In genomic region chr17:56583071-56583470, GRCm38 (mm10) we compare ENCODE assay signal across 8 mouse cellular contexts. TPM values are rescaled to one million over a fixed set of nuclear protein-coding genes. Genes with fewer than 3 reads are reported as not detected.
DNase-seq lines count a peak whose midpoint lies in the region; ATAC-seq and TF ChIP-seq lines count a peak whose summit lies in the region.

No protein-coding gene starts in this region.

- peak overlapping the region; percentile 82 for H3K4me3 ChIP-seq in kidney, embryonic 15.5 days (replicated peaks)
- peak overlapping the region; percentile 81 for H3K4me3 ChIP-seq in brown adipose tissue, adult 24 weeks (ENCODE audit: insufficient read depth, low read depth, low read length)
- H3K4me3 ChIP-seq in intestine, embryonic 14.5 days (ENCODE audit: low read depth, low read length), result peak overlapping the region; percentile 91
- peak overlapping the region; percentile 52 for H3K4me3 ChIP-seq in midbrain, postnatal 0 days (ENCODE audit: low read depth, low read length)

- ATAC-seq in kidney, embryonic 15.5 days (replicated peaks; ENCODE audit: low FRiP score), result no peak
- no peak for ATAC-seq in intestine, embryonic 14.5 days (replicated peaks; ENCODE audit: low FRiP score, low TSS enrichment, low read depth)
- ATAC-seq in midbrain, postnatal 0 days (ENCODE audit: low FRiP score), result no peak
- no peak for ATAC-seq in erythroid progenitor cell, adult 5-6 weeks (replicated peaks; ENCODE audit: low FRiP score, poor library complexity, severe bottlenecking)

- peak overlapping the region; percentile 80 for H3K4me2 ChIP-seq in kidney, embryonic 15.5 days
- peak overlapping the region; percentile 94 for H3K4me2 ChIP-seq in intestine, embryonic 14.5 days (ENCODE audit: low read length)
- peak overlapping the region; percentile 76 for H3K4me2 ChIP-seq in midbrain, postnatal 0 days (ENCODE audit: low read depth, low read length, poor library complexity, severe bottlenecking)

- peak overlapping the region; percentile 97; the same call in 1 of the 2 replicates for H3K27ac ChIP-seq in kidney, embryonic 15.5 days
- H3K27ac ChIP-seq in brown adipose tissue, adult 24 weeks (replicated peaks; ENCODE audit: low read depth, low read length), result 0 out of 2 replicates have a peak overlapping the region, but pooled peaks have one; percentile 28
- no peak overlapping the region for H3K27ac ChIP-seq in intestine, embryonic 14.5 days (ENCODE audit: low read depth)
- no peak overlapping the region for H3K27ac ChIP-seq in midbrain, postnatal 0 days (ENCODE audit: low read depth, low read length)

- 68% methylated on average over 1 of the region's 1 CpGs for WGBS in kidney, embryonic 15.5 days
- 67% methylated on average over 1 of the region's 1 CpGs for WGBS in intestine, embryonic 14.5 days
- 69% methylated on average over 1 of the region's 1 CpGs for WGBS in midbrain, postnatal 0 days

- no peak for TF ChIP-seq CTCF in midbrain, postnatal 0 days (IDR thresholded peaks at IDR 0.05)

- no peaks in the 10 kb centered on the region for H3K27me3 ChIP-seq in kidney, embryonic 15.5 days
- H3K27me3 ChIP-seq in intestine, embryonic 14.5 days (replicated peaks; ENCODE audit: control insufficient read depth, insufficient read depth, low read length), result no peaks in the 10 kb centered on the region
- no peaks in the 10 kb centered on the region for H3K27me3 ChIP-seq in midbrain, postnatal 0 days (ENCODE audit: insufficient read depth, low read length)

- DNase-seq in kidney, postnatal 36 days, result no peak
- no peak for DNase-seq in intestine, embryonic 14.5 days (ENCODE audit: low spot score)
- no peak for DNase-seq in midbrain, postnatal 0 days (ENCODE audit: low spot score)
- no peak for DNase-seq in urinary bladder, postnatal 14 days (ENCODE audit: low spot score)
- no peak for DNase-seq in frontal cortex, postnatal 10 days (ENCODE audit: low spot score in 2 of 2)

- H3K36me3 ChIP-seq in kidney, embryonic 15.5 days, result peaks cover 68% of the 10 kb centered on the region
- H3K36me3 ChIP-seq in intestine, embryonic 14.5 days (ENCODE audit: control insufficient read depth, insufficient read depth, low read length), result peaks cover 69% of the 10 kb centered on the region
- peaks cover 24% of the 10 kb centered on the region for H3K36me3 ChIP-seq in midbrain, postnatal 0 days (ENCODE audit: insufficient read depth, low read length)

- H3K9ac ChIP-seq in kidney, embryonic 15.5 days, result peak overlapping the region; percentile 93
- peak overlapping the region; percentile 90 for H3K9ac ChIP-seq in intestine, embryonic 14.5 days (ENCODE audit: low read length)
- peak overlapping the region; percentile 61; the same call in 1 of the 2 replicates for H3K9ac ChIP-seq in midbrain, postnatal 0 days (replicated peaks; ENCODE audit: low read length, poor library complexity, severe bottlenecking)

- no peaks in the 10 kb centered on the region for H3K9me3 ChIP-seq in kidney, embryonic 15.5 days (replicated peaks)
- no peaks in the 10 kb centered on the region for H3K9me3 ChIP-seq in intestine, embryonic 14.5 days (ENCODE audit: control insufficient read depth, low read length)
- H3K9me3 ChIP-seq in midbrain, postnatal 0 days (ENCODE audit: low read length), result no peaks in the 10 kb centered on the region

- H3K4me1 ChIP-seq in kidney, embryonic 15.5 days, result peaks cover 45% of the 10 kb centered on the region
- peaks cover 13% of the 10 kb centered on the region for H3K4me1 ChIP-seq in brown adipose tissue, adult 24 weeks (ENCODE audit: control insufficient read depth, insufficient read depth, insufficient read length, low read length)
- H3K4me1 ChIP-seq in intestine, embryonic 14.5 days (replicated peaks; ENCODE audit: control insufficient read depth, insufficient read depth, low read length), result peaks cover 30% of the 10 kb centered on the region
- peaks cover 26% of the 10 kb centered on the region for H3K4me1 ChIP-seq in midbrain, postnatal 0 days (ENCODE audit: insufficient read depth, low read length)

RNA-seq across cellular contexts. Expression of gene Safb2, which starts 1.3 kb away (rescaled TPM):
- polyA plus RNA-seq in kidney, embryonic 15.5 days (2015; fragmentation: Nextera tagmentation; extraction: Ambion mirVana), result 89.5 and 92.4 TPM in 2 replicates
- 29.9 and 46.1 TPM in 2 replicates for polyA plus RNA-seq in brown adipose tissue, adult 24 weeks (2012; ENCODE audit: insufficient read depth, insufficient read length, missing spikeins)
- 57.1 and 59.9 TPM in 2 replicates for polyA plus RNA-seq in intestine, embryonic 14.5 days (2014; fragmentation: Nextera tagmentation; extraction: Ambion mirVana)
- total RNA-seq in midbrain, postnatal 0 days (2014; rRNA removed), result 30.7 and 45.2 TPM in 2 replicates
- polyA plus RNA-seq in midbrain, postnatal 0 days (2015; fragmentation: Nextera tagmentation; extraction: Ambion mirVana), result 42.1 and 48.9 TPM in 2 replicates
- total RNA-seq in erythroid progenitor cell, adult 5-6 weeks (2015; ENCODE audit: low replicate concordance), result 107 and 153 TPM in 2 replicates
- 350 and 385 TPM in 2 replicates for total RNA-seq in erythroid progenitor cell, adult 5-6 weeks (2017; ENCODE audit: low replicate concordance)

RNA-seq across cellular contexts. Expression of gene Safb, which starts 1.6 kb away (rescaled TPM):
- polyA plus RNA-seq in kidney, embryonic 15.5 days (2015; fragmentation: Nextera tagmentation; extraction: Ambion mirVana), result 109 and 125 TPM in 2 replicates
- 38.6 and 51.6 TPM in 2 replicates for polyA plus RNA-seq in brown adipose tissue, adult 24 weeks (2012; ENCODE audit: insufficient read depth, insufficient read length, missing spikeins)
- polyA plus RNA-seq in intestine, embryonic 14.5 days (2014; fragmentation: Nextera tagmentation; extraction: Ambion mirVana), result 73.3 and 81.8 TPM in 2 replicates
- 56.1 and 56.4 TPM in 2 replicates for total RNA-seq in midbrain, postnatal 0 days (2014; rRNA removed)
- 79.1 and 95.9 TPM in 2 replicates for polyA plus RNA-seq in midbrain, postnatal 0 days (2015; fragmentation: Nextera tagmentation; extraction: Ambion mirVana)
- total RNA-seq in erythroid progenitor cell, adult 5-6 weeks (2015; ENCODE audit: low replicate concordance), result 120 and 141 TPM in 2 replicates
- total RNA-seq in erythroid progenitor cell, adult 5-6 weeks (2017; ENCODE audit: low replicate concordance), result 189 and 314 TPM in 2 replicates

RNA-seq across cellular contexts. Expression of gene 2410015M20Rik, which starts 26.5 kb away (rescaled TPM):
- 239 and 249 TPM in 2 replicates for polyA plus RNA-seq in kidney, embryonic 15.5 days (2015; fragmentation: Nextera tagmentation; extraction: Ambion mirVana)
- 707 and 715 TPM in 2 replicates for polyA plus RNA-seq in brown adipose tissue, adult 24 weeks (2012; ENCODE audit: insufficient read depth, insufficient read length, missing spikeins)
- 273 and 284 TPM in 2 replicates for polyA plus RNA-seq in intestine, embryonic 14.5 days (2014; fragmentation: Nextera tagmentation; extraction: Ambion mirVana)
- total RNA-seq in midbrain, postnatal 0 days (2014; rRNA removed), result 58.2 and 72.8 TPM in 2 replicates
- polyA plus RNA-seq in midbrain, postnatal 0 days (2015; fragmentation: Nextera tagmentation; extraction: Ambion mirVana), result 196 and 197 TPM in 2 replicates
- total RNA-seq in erythroid progenitor cell, adult 5-6 weeks (2015; ENCODE audit: low replicate concordance), result 21.8 and 29.9 TPM in 2 replicates
- 20.7 and 33.0 TPM in 2 replicates for total RNA-seq in erythroid progenitor cell, adult 5-6 weeks (2017; ENCODE audit: low replicate concordance)

RNA-seq across cellular contexts. Expression of gene Gm20219, which starts 28.9 kb away (rescaled TPM):
- polyA plus RNA-seq in kidney, embryonic 15.5 days (2015; fragmentation: Nextera tagmentation; extraction: Ambion mirVana), result 1.2 and 1.4 TPM in 2 replicates
- not detected in 2 replicates for polyA plus RNA-seq in brown adipose tissue, adult 24 weeks (2012; ENCODE audit: insufficient read depth, insufficient read length, missing spikeins)
- polyA plus RNA-seq in intestine, embryonic 14.5 days (2014; fragmentation: Nextera tagmentation; extraction: Ambion mirVana), result 2.2 and 2.8 TPM in 2 replicates
- total RNA-seq in midbrain, postnatal 0 days (2014; rRNA removed), result 0.22 TPM in 1 of 2 replicates, not detected in the other
- polyA plus RNA-seq in midbrain, postnatal 0 days (2015; fragmentation: Nextera tagmentation; extraction: Ambion mirVana), result 0.26 and 0.56 TPM in 2 replicates
- 6.1 TPM in 1 of 2 replicates, not detected in the other for total RNA-seq in erythroid progenitor cell, adult 5-6 weeks (2015; ENCODE audit: low replicate concordance)
- total RNA-seq in erythroid progenitor cell, adult 5-6 weeks (2017; ENCODE audit: low replicate concordance), result 1.2 TPM in 1 of 2 replicates, not detected in the other

RNA-seq across cellular contexts. Expression of gene Rpl36, which starts 30.1 kb away (rescaled TPM):
- polyA plus RNA-seq in kidney, embryonic 15.5 days (2015; fragmentation: Nextera tagmentation; extraction: Ambion mirVana), result 1,888 and 2,013 TPM in 2 replicates
- 638 and 747 TPM in 2 replicates for polyA plus RNA-seq in brown adipose tissue, adult 24 weeks (2012; ENCODE audit: insufficient read depth, insufficient read length, missing spikeins)
- 2,427 and 2,673 TPM in 2 replicates for polyA plus RNA-seq in intestine, embryonic 14.5 days (2014; fragmentation: Nextera tagmentation; extraction: Ambion mirVana)
- total RNA-seq in midbrain, postnatal 0 days (2014; rRNA removed), result 606 and 1,008 TPM in 2 replicates
- 1,065 and 1,089 TPM in 2 replicates for polyA plus RNA-seq in midbrain, postnatal 0 days (2015; fragmentation: Nextera tagmentation; extraction: Ambion mirVana)
- total RNA-seq in erythroid progenitor cell, adult 5-6 weeks (2015; ENCODE audit: low replicate concordance), result 298 and 344 TPM in 2 replicates
- total RNA-seq in erythroid progenitor cell, adult 5-6 weeks (2017; ENCODE audit: low replicate concordance), result 203 and 323 TPM in 2 replicates

Comparison
In these comparisons a context has a peak if more than half of its experiments do, and no peak if none do; other contexts are left out.
1. H3K27ac ChIP-seq: peak in kidney, embryonic 15.5 days (single experiment) and brown adipose tissue, adult 24 weeks (single experiment); none in intestine, embryonic 14.5 days (single experiment) and midbrain, postnatal 0 days (single experiment).
2. Peak in every context shown above with its lines, with median percentiles within 50 percentile points of each other: H3K4me2 ChIP-seq, H3K4me3 ChIP-seq and H3K9ac ChIP-seq.